Mouse (Mus musculus): Measurements from ENCODE around the gene Fbxo47.
"Not testable (repeated sequence)": the region's sequence is repeated elsewhere in the genome, so short reads cannot be mapped to it uniquely, and the experiment has no call there.

Gene Fbxo47

GRCm38 (mm10) chr11:97877341-97877740, 6.6 kb downstream of the Fbxo47 start:
- DNase-seq (ENCODE audit: low spot score): no peak

- DNase-seq (ENCODE audit: low spot score): no peak
Observed at GRCm38 (mm10) chr11:97874396-97874795, 9.6 kb downstream of the Fbxo47 start.

- DNase-seq (ENCODE audit: low spot score): not testable (repeated sequence)
Observed at GRCm38 (mm10) chr11:97872378-97872777, 11.6 kb downstream of the Fbxo47 start.

GRCm38 (mm10) chr11:97867591-97867990, 16.4 kb downstream of the Fbxo47 start:
- DNase-seq (ENCODE audit: low spot score): no peak

GRCm38 (mm10) chr11:97866091-97866888, 17.7 kb downstream of the Fbxo47 start:
- DNase-seq (ENCODE audit: low spot score): no peak

GRCm38 (mm10) chr11:97865421-97865820, 18.5 kb downstream of the Fbxo47 start:
- DNase-seq (ENCODE audit: low spot score): no peak

GRCm38 (mm10) chr11:97862148-97862547, 21.8 kb downstream of the Fbxo47 start:
- no peak for DNase-seq (ENCODE audit: low spot score)

- no peak for DNase-seq (ENCODE audit: low spot score)
Observed at GRCm38 (mm10) chr11:97855473-97855872, 28.5 kb downstream of the Fbxo47 start.

GRCm38 (mm10) chr11:97851601-97852000, 32.4 kb downstream of the Fbxo47 start:
- no peak for DNase-seq (ENCODE audit: low spot score)

- no peak for DNase-seq (ENCODE audit: low spot score)
Observed at GRCm38 (mm10) chr11:97850367-97850766, 33.6 kb downstream of the Fbxo47 start.

- DNase-seq (ENCODE audit: low spot score): no peak
Observed at GRCm38 (mm10) chr11:97842001-97842400, 42.0 kb downstream of the Fbxo47 start.

GRCm38 (mm10) chr11:97840991-97841661, 42.8 kb downstream of the Fbxo47 start:
- peak; percentile 66 for DNase-seq (ENCODE audit: low spot score)

GRCm38 (mm10) chr11:97840539-97840954, 43.4 kb downstream of the Fbxo47 start, which contains the start of gene B230217C12Rik:
B230217C12Rik (plus strand) TSS chr11:97840780.
- DNase-seq (ENCODE audit: low spot score): no peak

GRCm38 (mm10) chr11:97840135-97840490, 43.8 kb downstream of the Fbxo47 start:
- no peak for DNase-seq (ENCODE audit: low spot score)

- no peak for DNase-seq (ENCODE audit: low spot score)
Observed at GRCm38 (mm10) chr11:97839441-97840134, 44.4 kb downstream of the Fbxo47 start.

- no peak for DNase-seq (ENCODE audit: low spot score)
Observed at GRCm38 (mm10) chr11:97838779-97839440, 45.0 kb downstream of the Fbxo47 start.

GRCm38 (mm10) chr11:97837641-97838149, 46.3 kb downstream of the Fbxo47 start:
- DNase-seq (ENCODE audit: low spot score): no peak

GRCm38 (mm10) chr11:97837051-97837450, 46.9 kb downstream of the Fbxo47 start:
- peak; percentile 50 for DNase-seq (ENCODE audit: low spot score)

GRCm38 (mm10) chr11:97836541-97836940, 47.4 kb downstream of the Fbxo47 start:
- DNase-seq (ENCODE audit: low spot score): no peak

- DNase-seq (ENCODE audit: low spot score): no peak
Observed at GRCm38 (mm10) chr11:97833352-97833751, 50.6 kb downstream of the Fbxo47 start.

- no peak for DNase-seq (ENCODE audit: low spot score)
Observed at GRCm38 (mm10) chr11:97832001-97832400, 52.0 kb downstream of the Fbxo47 start.

GRCm38 (mm10) chr11:97830501-97830900, 53.5 kb downstream of the Fbxo47 start:
- no peak for DNase-seq (ENCODE audit: low spot score)
